Mouse (Mus musculus) bone marrow, adult 2 months (tissue): ENCODE results near the gene Rapgef6.

Experiments
- CTCF ChIP-seq: fragments of 200-500 bp; IDR thresholded peaks from 2 replicates; pipeline ENCODE4 v1.5.1; 2011; ENCODE audit warnings: low read length, control low read depth; ENCODE audit not compliant: control insufficient read depth, insufficient read depth
- POLR2A ChIP-seq: fragments of 200-500 bp; IDR thresholded peaks from 2 replicates; pipeline ENCODE4 v1.6.1; 2011; ENCODE audit warnings: low read depth, mild to moderate bottlenecking, control low read depth, low read length, borderline replicate concordance; ENCODE audit not compliant: control insufficient read depth

GRCm38 (mm10) chr11:54695951-54696350, 173.3 kb downstream of the Rapgef6 start:
- TF ChIP-seq CTCF: no peak
- no peak for TF ChIP-seq POLR2A
